Mouse (Mus musculus): ENCODE measurements around the gene Olfr196. TPM values are rescaled to one million over a fixed set of nuclear protein-coding genes. Genes with fewer than 3 reads are reported as not detected.

Olfr196 gene
- polyA plus RNA-seq (2017; shearing (Covaris generic)), result not detected

GRCm38 (mm10) chr16:59170354-59170753 lies at the start of gene Olfr196:
TSS of gene Olfr196 (minus strand) at chr16:59170454.

DNA sequence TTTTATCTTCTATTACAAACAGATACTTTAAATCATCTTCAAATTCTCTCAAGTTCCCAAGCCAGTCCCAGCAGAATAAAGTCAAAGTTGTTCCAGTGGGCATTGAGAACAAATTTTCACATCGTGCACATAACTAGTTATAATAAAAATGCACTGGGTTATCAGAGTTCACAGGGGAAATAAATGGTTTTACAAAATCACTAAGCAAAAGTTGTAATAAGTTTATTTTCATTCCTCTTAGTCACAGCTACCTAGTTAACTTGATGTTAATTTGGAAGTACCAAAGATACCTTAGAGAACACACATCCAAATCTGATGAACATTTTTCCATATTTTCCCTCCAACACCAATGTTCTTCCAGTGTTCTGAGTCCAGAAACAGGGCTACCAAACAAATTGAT lies 49.4 kb upstream of the Olfr196 start, which contains the start of gene Olfr199:
Gene Olfr199 (minus strand): TSS at position 101 of the 400 bp plus-strand sequence.

DNA sequence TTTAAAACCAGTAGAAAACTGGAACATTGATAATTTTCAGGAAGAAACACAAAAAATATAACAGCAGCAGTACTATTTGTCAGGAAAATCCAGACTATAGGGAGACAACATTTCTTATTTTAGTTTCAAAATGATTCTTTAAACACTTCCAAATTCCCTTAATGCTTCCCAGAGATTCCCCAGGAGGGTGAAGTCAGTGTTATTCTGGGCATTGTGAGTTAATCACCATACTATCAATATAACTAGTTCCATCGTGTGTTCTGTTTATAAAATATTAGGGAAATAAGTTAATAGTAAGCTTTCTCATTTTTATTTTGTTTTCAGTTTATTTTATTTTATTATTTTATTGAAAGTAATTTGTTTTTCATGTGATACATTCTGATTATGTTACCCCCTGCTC lies 33.2 kb upstream of the Olfr196 start, which contains the start of gene Olfr198:
Gene Olfr198 (minus strand): TSS at position 101 of the 400 bp plus-strand sequence.

GRCm38 (mm10) chr16:59146746-59147145 lies 23.5 kb downstream of the Olfr196 start, which contains the start of gene Olfr195:
TSS of gene Olfr195 (plus strand) at chr16:59147046.

DNA sequence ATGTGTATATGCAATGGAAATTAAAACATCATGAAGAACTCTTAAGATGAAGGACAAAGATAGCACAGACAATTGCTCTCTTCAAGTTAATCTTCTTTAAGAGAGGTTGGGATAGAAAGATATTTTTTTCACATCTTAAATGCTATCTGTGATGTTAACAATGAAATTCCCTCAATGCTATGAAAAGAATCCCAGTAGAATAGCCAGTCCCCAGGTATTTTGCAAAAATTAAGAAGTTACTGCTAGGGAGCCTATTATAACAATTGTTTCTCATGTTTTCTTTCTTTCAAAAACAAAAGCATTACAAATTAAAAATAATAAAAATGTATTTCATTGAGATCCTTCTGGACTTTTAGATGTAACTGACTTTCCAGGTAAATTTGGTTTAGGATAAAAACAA lies 49.3 kb downstream of the Olfr196 start, which contains the start of gene Olfr194:
Gene Olfr194 (minus strand): TSS at position 101 of the 400 bp plus-strand sequence.

Other genes starting within 250 kb of the Olfr196 start
- gene Olfr181, start 241.7 kb downstream of the Olfr196 start, polyA plus RNA-seq (2017; shearing (Covaris generic)), result under 1 TPM in 1 of 2 experiments, not detected in 1; 0.08 TPM
- gene Olfr180, start 241.1 kb downstream of the Olfr196 start, polyA plus RNA-seq (2017; shearing (Covaris generic)), result not detected
- gene Olfr183, start 175.1 kb downstream of the Olfr196 start, polyA plus RNA-seq (2017; shearing (Covaris generic)), result not detected
- gene Olfr186, start 140.2 kb downstream of the Olfr196 start, polyA plus RNA-seq (2017; shearing (Covaris generic)), result not detected
- under 1 TPM in 1 of 2 experiments, not detected in 1; 0.47 TPM for gene Olfr187, start 130.7 kb downstream of the Olfr196 start, polyA plus RNA-seq (2017; shearing (Covaris generic))
- gene Olfr190, start 92.4 kb downstream of the Olfr196 start, polyA plus RNA-seq (2017; shearing (Covaris generic)), result not detected
- not detected for gene Olfr191, start 80.6 kb downstream of the Olfr196 start, polyA plus RNA-seq (2017; shearing (Covaris generic))
- not detected for gene Olfr193, start 58.6 kb downstream of the Olfr196 start, polyA plus RNA-seq (2017; shearing (Covaris generic))
- under 1 TPM in 1 of 2 experiments, not detected in 1; 0.08 TPM for gene Olfr194, start 49.4 kb downstream of the Olfr196 start, polyA plus RNA-seq (2017; shearing (Covaris generic))
- not detected for gene Olfr195, start 23.4 kb downstream of the Olfr196 start, polyA plus RNA-seq (2017; shearing (Covaris generic))
- not detected for gene Olfr198, start 33.1 kb upstream of the Olfr196 start, polyA plus RNA-seq (2017; shearing (Covaris generic))
- gene Olfr199, start 49.3 kb upstream of the Olfr196 start, polyA plus RNA-seq (2017; shearing (Covaris generic)), result not detected
- not detected for gene Olfr201, start 102.2 kb upstream of the Olfr196 start, polyA plus RNA-seq (2017; shearing (Covaris generic))
- gene Olfr202, start 116.3 kb upstream of the Olfr196 start, polyA plus RNA-seq (2017; shearing (Covaris generic)), result not detected
- gene Olfr203, start 128.4 kb upstream of the Olfr196 start, polyA plus RNA-seq (2017; shearing (Covaris generic)), result not detected
- under 1 TPM in 1 of 2 experiments, not detected in 1; 0.04 TPM for gene Olfr204, start 147.8 kb upstream of the Olfr196 start, polyA plus RNA-seq (2017; shearing (Covaris generic))
- gene Olfr205, start 160.7 kb upstream of the Olfr196 start, polyA plus RNA-seq (2017; shearing (Covaris generic)), result not detected
- gene Olfr206, start 178.8 kb upstream of the Olfr196 start, polyA plus RNA-seq (2017; shearing (Covaris generic)), result not detected
- gene Olfr209, start 193.5 kb upstream of the Olfr196 start, polyA plus RNA-seq (2017; shearing (Covaris generic)), result not detected
- not detected for gene Gabrr3, start 236.9 kb upstream of the Olfr196 start, polyA plus RNA-seq (2017; shearing (Covaris generic))

Measured in activated CD4-positive, CD25-positive, alpha-beta regulatory T cell (primary cell).